ENCODE assay signal across 17 mouse cellular contexts in genomic region chr14:57272341-57272740, GRCm38 (mm10).
DNase-seq lines count a peak whose midpoint lies in the region; ATAC-seq lines count a peak whose summit lies in the region.
"Had no signal": no experiment of that assay in that cellular context is flagged by ENCODE, and none has a peak within 500 bp of the region (broad histone marks: within the 10 kb centered on the region; RNA-seq: fewer than 3 reads in every experiment).

No protein-coding gene starts in this region.

- H3K27ac ChIP-seq in midbrain, embryonic 11.5 days (ENCODE audit: low read depth, low read length), result no peak overlapping the region
- H3K27ac ChIP-seq in midbrain, embryonic 15.5 days, result no peak overlapping the region
- H3K27ac ChIP-seq: embryonic facial prominence, embryonic 10.5 days; embryonic facial prominence, embryonic 12.5 days; forebrain, embryonic 13.5 days; forebrain, embryonic 15.5 days had no signal

- ATAC-seq in midbrain, embryonic 11.5 days (ENCODE audit: low FRiP score), result no peak
- ATAC-seq in midbrain, embryonic 15.5 days (replicated peaks), result no peak
- ATAC-seq: activated CD4-positive, CD25-positive, alpha-beta regulatory T cell, adult 4 months; forebrain, embryonic 13.5 days; forebrain, embryonic 15.5 days; forebrain, postnatal 0 days; Patski had no signal

- WGBS in midbrain, embryonic 11.5 days, result 69% methylated on average over 1 of the region's 1 CpGs
- WGBS in midbrain, embryonic 15.5 days, result 92% methylated on average over 1 of the region's 1 CpGs

- H3K4me3 ChIP-seq in midbrain, embryonic 11.5 days (ENCODE audit: low read depth, low read length), result no peak overlapping the region
- H3K4me3 ChIP-seq in midbrain, embryonic 15.5 days, result no peak overlapping the region
- H3K4me3 ChIP-seq: embryonic facial prominence, embryonic 10.5 days; embryonic facial prominence, embryonic 12.5 days; forebrain, embryonic 13.5 days; forebrain, embryonic 15.5 days had no signal

- H3K4me2 ChIP-seq in midbrain, embryonic 11.5 days, result no peak overlapping the region
- H3K4me2 ChIP-seq in midbrain, embryonic 15.5 days, result no peak overlapping the region
- H3K4me2 ChIP-seq: embryonic facial prominence, embryonic 12.5 days; forebrain, embryonic 13.5 days; forebrain, embryonic 15.5 days had no signal

- no peak overlapping the region for H3K9ac ChIP-seq in midbrain, embryonic 11.5 days (ENCODE audit: low read length)
- no peak overlapping the region for H3K9ac ChIP-seq in midbrain, embryonic 15.5 days
- H3K9ac ChIP-seq: embryonic facial prominence, embryonic 12.5 days; forebrain, embryonic 13.5 days; forebrain, embryonic 15.5 days; forebrain, postnatal 0 days had no signal

- H3K9me3 ChIP-seq in midbrain, embryonic 11.5 days (ENCODE audit: control insufficient read depth, low read length), result no peaks in the 10 kb centered on the region
- no peaks in the 10 kb centered on the region for H3K9me3 ChIP-seq in midbrain, embryonic 15.5 days
- H3K9me3 ChIP-seq: embryonic facial prominence, embryonic 10.5 days; embryonic facial prominence, embryonic 12.5 days; forebrain, embryonic 13.5 days; forebrain, embryonic 15.5 days had no signal

- DNase-seq in adrenal gland, adult (ENCODE audit: inconsistent age in 2 of 2, low spot score in 1 of 2), result peak; percentile 42 to 72
- DNase-seq in adrenal gland, postnatal 10 days, result no peak
- peak; percentile 44 for DNase-seq in midbrain, embryonic 11.5 days (ENCODE audit: low spot score, missing footprints)
- no peak for DNase-seq in lung, postnatal 4 days
- DNase-seq: cerebellum, adult 11-12 months; cerebellum, adult 2 months; cerebellum, adult 9-10 months; cerebellum, postnatal 10 days; cerebellum, postnatal 25 days; forebrain, postnatal 0 days had no signal

- no peaks in the 10 kb centered on the region for H3K27me3 ChIP-seq in midbrain, embryonic 11.5 days (ENCODE audit: control insufficient read depth, insufficient read depth, low read length)
- no peaks in the 10 kb centered on the region for H3K27me3 ChIP-seq in midbrain, embryonic 15.5 days (replicated peaks)
- H3K27me3 ChIP-seq: embryonic facial prominence, embryonic 12.5 days; forebrain, embryonic 13.5 days; forebrain, embryonic 15.5 days; Patski had no signal

- H3K36me3 ChIP-seq in midbrain, embryonic 11.5 days (ENCODE audit: control insufficient read depth, insufficient read depth, low read length), result no peaks in the 10 kb centered on the region
- H3K36me3 ChIP-seq in midbrain, embryonic 15.5 days (replicated peaks), result no peaks in the 10 kb centered on the region
- H3K36me3 ChIP-seq: embryonic facial prominence, embryonic 10.5 days; embryonic facial prominence, embryonic 12.5 days; forebrain, embryonic 15.5 days had no signal

- H3K4me1 ChIP-seq in midbrain, embryonic 11.5 days (ENCODE audit: control insufficient read depth, insufficient read depth, low read length), result no peaks in the 10 kb centered on the region
- H3K4me1 ChIP-seq in midbrain, embryonic 15.5 days, result no peaks in the 10 kb centered on the region
- H3K4me1 ChIP-seq: embryonic facial prominence, embryonic 12.5 days; forebrain, embryonic 13.5 days; forebrain, embryonic 15.5 days had no signal

Comparison
In these comparisons a context has a peak if more than half of its experiments do, and no peak if none do; other contexts are left out.
1. DNase-seq: peak in adrenal gland, adult (2 of 2) and midbrain, embryonic 11.5 days (single experiment); none in adrenal gland, postnatal 10 days (single experiment) and lung, postnatal 4 days (0 of 2).